Mouse (Mus musculus): ENCODE measurements at regions not wholly inside any gene's neighbourhood (a gene's known extent, or its start where the extent isn't known, plus 50 kb on each side); places are given as distances from the start of the nearest gene placed in this dataset.

GRCm38 (mm10) chr3:45198994-45199589 is 179.1 kb upstream of the Pcdh10 start:
- DNase-seq (ENCODE audit: low read depth, low spot score): no peak

GRCm38 (mm10) chr3:45204392-45205043 is 173.7 kb upstream of the Pcdh10 start:
- DNase-seq (ENCODE audit: low read depth, low spot score): no peak

- no peak for DNase-seq (ENCODE audit: low read depth, low spot score)
Measured at GRCm38 (mm10) chr3:45231641-45232433, 146.4 kb upstream of the Pcdh10 start.

- peak; percentile 6 for DNase-seq (ENCODE audit: low read depth, low spot score)
Measured at GRCm38 (mm10) chr3:45238457-45238856, 139.7 kb upstream of the Pcdh10 start.

- no peak for DNase-seq (ENCODE audit: low read depth, low spot score)
Measured at GRCm38 (mm10) chr3:45245456-45245855, 132.7 kb upstream of the Pcdh10 start.

- no peak for DNase-seq (ENCODE audit: low read depth, low spot score)
Measured at GRCm38 (mm10) chr3:45246601-45247000, 131.6 kb upstream of the Pcdh10 start.

GRCm38 (mm10) chr3:45276783-45277182 is 101.4 kb upstream of the Pcdh10 start:
- DNase-seq (ENCODE audit: low read depth, low spot score): no peak

- DNase-seq (ENCODE audit: low read depth, low spot score): no peak
Measured at GRCm38 (mm10) chr3:45297242-45297853, 80.8 kb upstream of the Pcdh10 start.

GRCm38 (mm10) chr3:45319257-45319656 is 58.9 kb upstream of the Pcdh10 start:
- no peak for DNase-seq (ENCODE audit: low read depth, low spot score)
